Mouse (Mus musculus) hindbrain, postnatal 0 days (tissue): ENCODE results near the gene Schip1. TPM values are rescaled to one million over a fixed set of nuclear protein-coding genes. Genes with fewer than 3 reads are reported as not detected.

Source experiments
- ATAC-seq: fragments of 200-750 bp; cut with Nextera tagmentation; 2 replicates; pipeline ENCODE4 v1.8.0; 2017; ENCODE audit warnings: mild to moderate bottlenecking, moderate TSS enrichment, moderate library complexity
- DNase-seq: peaks from one replicate; pipeline ENCODE4 v3.0.0-alpha.2; 2015; ENCODE audit warnings: low spot score
- H3K27ac ChIP-seq: fragments of 300-500 bp; sonication (generic); 2 replicates; pipeline ENCODE4 v1.5.1; 2014; ENCODE audit warnings: mild to moderate bottlenecking
- H3K27me3 ChIP-seq: fragments of 300-500 bp; sonication (generic); 2 replicates; pipeline ENCODE4 v1.6.1; 2014; ENCODE audit warnings: low read length, mixed read lengths; ENCODE audit not compliant: insufficient read depth
- H3K36me3 ChIP-seq: fragments of 300-500 bp; sonication (generic); 2 replicates; pipeline ENCODE4 v1.6.1; 2014; ENCODE audit warnings: low read length, mixed read lengths; ENCODE audit not compliant: insufficient read depth
- H3K4me1 ChIP-seq: fragments of 300-500 bp; sonication (generic); 2 replicates; pipeline ENCODE4 v1.6.1; 2014; ENCODE audit warnings: antibody characterized with exemption, low read length, mixed read lengths; ENCODE audit not compliant: insufficient read depth
- H3K4me2 ChIP-seq: fragments of 300-500 bp; sonication (generic); 2 replicates; pipeline ENCODE4 v1.6.1; 2014; ENCODE audit warnings: low read depth, mild to moderate bottlenecking, low read length, moderate library complexity, mixed read lengths
- H3K4me3 ChIP-seq: fragments of 300-500 bp; sonication (generic); 2 replicates; pipeline ENCODE4 v1.5.1; 2014; ENCODE audit warnings: low read length
- H3K9ac ChIP-seq: fragments of 300-500 bp; sonication (generic); replicated peaks from 2 replicates; pipeline ENCODE4 v1.6.1; 2014; ENCODE audit warnings: mild to moderate bottlenecking, low read length, moderate library complexity, mixed read lengths
- H3K9me3 ChIP-seq: fragments of 300-500 bp; sonication (generic); 2 replicates; pipeline ENCODE4 v1.6.1; 2016; ENCODE audit warnings: low read length, mixed read lengths
- CTCF ChIP-seq: IDR thresholded peaks from 2 replicates; pipeline ENCODE4 v1.5.1; 2016; ENCODE audit warnings: antibody characterized with exemption, control low read depth, low read depth
- WGBS: fragments of 180-500 bp; shearing (Covaris S2); extraction: QIAGEN DNeasy Blood & Tissue Kit; methylation state at CpG from one replicate; pipeline ENCODE4 v1.1.7; 2014; 5-methylcytosine and 5-hydroxymethylcytosine counted together
- polyA plus RNA-seq: library from polyadenylated mRNA; unstranded; fragments of >200 nt; fragmentation: Nextera tagmentation; extraction: Ambion mirVana; gene quantifications from 2 replicates; pipeline ENCODE4 v1.2.1, GENCODE M21; 2015
- total RNA-seq: library from RNA; depleted of rRNA; stranded (reverse); fragments of >200 nt; gene quantifications from 2 replicates; pipeline ENCODE4 v1.2.3, GENCODE M21; 2014

Gene Schip1
- total and polyA plus RNA-seq, 2 experiments from 2014 or later = 94.3 to 163 TPM

DNA sequence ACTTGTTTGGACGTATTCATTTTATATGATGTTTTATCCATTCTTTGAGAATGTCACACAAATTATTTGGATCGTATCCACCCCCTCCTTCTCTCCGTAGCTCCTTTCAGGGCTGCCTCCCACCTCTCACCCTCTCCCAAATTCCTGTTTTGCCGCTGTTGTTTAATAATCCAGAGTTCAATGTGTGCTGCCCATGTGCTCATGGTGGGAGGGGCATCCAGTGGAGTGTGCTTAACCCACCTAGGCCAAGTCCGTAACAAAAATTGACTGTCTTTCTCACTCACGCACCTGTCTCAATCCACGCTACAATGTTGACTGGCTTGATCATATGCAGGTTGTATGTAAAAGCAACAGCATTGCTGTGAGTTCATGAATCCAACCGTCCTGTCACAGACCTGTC, 542.7 kb downstream of the Schip1 start:
- Histone ChIP-seq H3K27ac (no peak overlapping the region), H3K4me3 (no peak overlapping the region), H3K27me3 (no peaks in the 10 kb centered on the region), H3K4me2 (no peak overlapping the region), H3K4me1 (no peaks in the 10 kb centered on the region), H3K9me3 (no peaks in the 10 kb centered on the region), H3K9ac (no peak overlapping the region), H3K36me3 (no peaks in the 10 kb centered on the region)
- DNase-seq (no peak), ATAC-seq (no peak)
- no peak for TF ChIP-seq CTCF
- 89% methylated on average over 8 of the region's 8 CpGs for WGBS

DNA sequence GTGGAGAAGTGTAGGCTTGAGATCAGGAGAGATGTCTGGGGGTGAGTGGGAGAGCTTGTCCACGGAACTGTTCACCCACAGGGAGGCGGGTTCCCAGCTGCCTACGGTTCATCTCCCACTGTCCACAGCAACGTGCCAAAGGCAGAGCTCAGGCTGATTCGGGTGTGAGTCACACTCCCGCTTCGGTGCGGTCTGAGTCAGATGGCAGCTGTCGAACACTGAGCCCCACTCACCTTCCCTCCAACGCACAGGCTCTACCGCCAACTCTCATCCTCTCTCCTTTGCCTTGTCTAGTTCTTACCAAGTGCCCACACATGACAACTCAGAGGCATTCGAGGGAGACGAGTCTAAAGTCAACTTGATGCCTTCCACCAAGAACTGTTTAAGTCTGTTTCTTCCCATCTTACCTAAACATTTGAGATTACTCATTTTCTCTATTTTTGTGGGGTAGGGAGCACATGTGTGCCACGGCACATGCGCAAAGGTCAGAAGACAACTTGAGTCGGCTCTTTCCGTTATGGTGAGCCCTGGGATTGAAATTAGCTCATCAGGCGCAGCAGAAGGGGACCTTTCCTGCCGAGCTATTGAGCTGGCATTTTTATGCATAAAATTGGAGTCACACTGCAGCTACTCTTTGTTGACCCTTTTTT, 544.4 kb downstream of the Schip1 start:
- TF ChIP-seq CTCF = no peak
- Histone ChIP-seq H3K4me3 (no peak overlapping the region), H3K9ac (no peak overlapping the region), H3K4me2 (no peak overlapping the region), H3K27me3 (no peaks in the 10 kb centered on the region), H3K36me3 (no peaks in the 10 kb centered on the region), H3K4me1 (no peaks in the 10 kb centered on the region), H3K9me3 (no peaks in the 10 kb centered on the region), H3K27ac (no peak overlapping the region)
- WGBS = 62% methylated on average over 19 of the region's 19 CpGs
- ATAC-seq (no peak), DNase-seq (no peak)

DNA sequence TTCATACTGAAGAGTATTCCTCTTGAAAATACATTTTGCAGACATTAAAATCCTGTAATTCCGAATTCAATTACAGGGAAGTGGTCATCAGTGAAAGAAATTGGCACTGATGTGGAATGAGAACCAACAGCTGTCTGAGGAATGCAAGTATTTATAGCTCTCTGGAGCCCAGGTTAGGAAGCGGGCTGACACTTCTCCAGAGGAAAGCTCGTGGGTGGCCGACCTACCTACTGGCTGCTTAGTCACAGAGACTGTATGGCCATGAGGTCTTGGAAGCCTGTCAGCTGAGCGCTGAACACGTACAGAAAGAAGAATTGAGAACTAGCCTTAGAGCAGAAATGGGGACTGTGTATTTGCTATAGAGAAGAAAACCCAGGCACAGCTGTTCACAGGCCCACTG, 545.4 kb downstream of the Schip1 start:
- H3K36me3 ChIP-seq = no peaks in the 10 kb centered on the region
- 69% methylated on average over 6 of the region's 6 CpGs for WGBS
- no peak overlapping the region for H3K27ac ChIP-seq
- TF ChIP-seq CTCF = no peak
- H3K27me3 ChIP-seq = no peaks in the 10 kb centered on the region
- no peak for ATAC-seq
- no peaks in the 10 kb centered on the region for H3K4me1 ChIP-seq
- no peak overlapping the region for H3K4me2 ChIP-seq
- no peaks in the 10 kb centered on the region for H3K9me3 ChIP-seq
- no peak overlapping the region for H3K9ac ChIP-seq
- DNase-seq = no peak
- H3K4me3 ChIP-seq = no peak overlapping the region

DNA sequence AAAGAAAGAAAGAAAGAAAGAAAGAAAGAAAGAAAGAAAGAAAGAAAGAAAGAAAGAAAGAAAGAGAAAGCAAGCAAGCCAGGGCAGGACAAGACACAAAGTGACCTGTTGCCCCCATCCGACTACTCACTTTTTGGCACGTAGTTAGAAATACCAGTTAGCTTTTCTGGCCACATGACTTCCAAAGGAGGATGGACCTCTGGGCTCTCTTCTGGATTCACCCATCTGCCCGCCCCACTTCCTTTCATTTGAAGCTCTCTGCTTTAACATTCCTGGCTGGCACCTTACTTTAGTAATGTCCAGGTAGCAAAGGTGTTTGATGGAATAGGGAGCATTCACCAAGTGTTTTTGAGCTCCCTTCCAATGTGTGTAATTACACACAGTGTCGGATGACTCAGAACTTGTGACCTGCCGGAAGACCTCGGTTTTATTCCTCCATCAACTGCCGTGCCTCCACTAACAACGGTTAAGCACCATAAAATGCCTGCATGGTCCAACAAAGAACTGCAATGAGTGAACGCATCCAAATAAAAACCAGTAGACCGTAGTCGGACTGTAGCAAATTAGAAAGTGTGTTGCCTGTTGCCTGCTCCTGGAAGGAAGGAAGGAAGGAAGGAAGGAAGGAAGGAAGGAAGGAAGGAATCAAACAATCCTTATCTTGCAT, 546.1 kb downstream of the Schip1 start:
- no peaks in the 10 kb centered on the region for H3K36me3 ChIP-seq
- no peaks in the 10 kb centered on the region for H3K9me3 ChIP-seq
- H3K4me1 ChIP-seq = no peaks in the 10 kb centered on the region
- H3K27ac ChIP-seq = no peak overlapping the region
- no peak overlapping the region for H3K4me2 ChIP-seq
- DNase-seq (no peak), ATAC-seq (no peak)
- no peaks in the 10 kb centered on the region for H3K27me3 ChIP-seq
- WGBS = 81% methylated on average over 11 of the region's 11 CpGs
- H3K9ac ChIP-seq = no peak overlapping the region
- no peak for TF ChIP-seq CTCF
- H3K4me3 ChIP-seq = no peak overlapping the region

DNA sequence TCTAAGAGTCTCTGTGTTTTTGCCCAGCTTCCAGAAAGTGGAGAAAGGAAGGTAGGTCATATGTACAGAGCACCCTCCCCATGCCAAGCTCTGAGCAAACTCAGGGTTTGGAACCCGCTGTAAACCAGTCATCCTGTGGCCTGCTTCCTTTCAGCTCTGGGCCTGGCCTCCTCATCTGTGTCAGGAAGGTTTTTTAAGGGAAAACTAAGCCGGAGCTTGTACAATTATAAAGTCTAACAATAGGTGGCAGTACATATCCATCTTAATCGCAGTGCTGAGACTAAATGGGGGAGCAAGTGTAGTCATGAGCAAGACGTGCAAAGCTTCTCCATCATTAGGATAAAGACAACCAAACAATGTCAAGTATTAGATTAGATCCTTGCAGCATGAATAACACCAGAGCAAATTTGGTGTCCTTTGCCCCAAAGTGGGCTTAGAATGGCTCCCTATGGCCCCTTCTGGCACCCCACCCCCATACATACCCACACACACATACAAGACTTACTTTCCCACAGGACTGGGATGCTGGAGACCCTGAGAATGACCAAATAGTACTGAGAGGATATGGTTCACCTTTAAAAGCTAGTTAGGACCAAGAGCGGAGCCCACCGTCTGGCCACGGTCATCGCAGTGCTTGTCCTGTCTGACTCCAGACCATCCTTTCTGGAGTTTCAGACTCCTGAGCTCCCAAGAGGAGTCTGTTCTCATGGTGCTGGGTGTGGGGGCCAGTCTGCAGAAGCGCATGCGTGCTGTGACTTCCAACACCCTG, 550.6 kb downstream of the Schip1 start:
- Histone ChIP-seq H3K27me3 (no peaks in the 10 kb centered on the region), H3K9me3 (no peaks in the 10 kb centered on the region), H3K4me1 (no peaks in the 10 kb centered on the region), H3K4me3 (no peak overlapping the region), H3K27ac (no peak overlapping the region), H3K4me2 (no peak overlapping the region), H3K9ac (no peak overlapping the region), H3K36me3 (no peaks in the 10 kb centered on the region)
- 68% methylated on average over 10 of the region's 10 CpGs for WGBS
- DNase-seq = peak; percentile 78
- TF ChIP-seq CTCF = peak; percentile 68
- peak; percentile 48 for ATAC-seq

DNA sequence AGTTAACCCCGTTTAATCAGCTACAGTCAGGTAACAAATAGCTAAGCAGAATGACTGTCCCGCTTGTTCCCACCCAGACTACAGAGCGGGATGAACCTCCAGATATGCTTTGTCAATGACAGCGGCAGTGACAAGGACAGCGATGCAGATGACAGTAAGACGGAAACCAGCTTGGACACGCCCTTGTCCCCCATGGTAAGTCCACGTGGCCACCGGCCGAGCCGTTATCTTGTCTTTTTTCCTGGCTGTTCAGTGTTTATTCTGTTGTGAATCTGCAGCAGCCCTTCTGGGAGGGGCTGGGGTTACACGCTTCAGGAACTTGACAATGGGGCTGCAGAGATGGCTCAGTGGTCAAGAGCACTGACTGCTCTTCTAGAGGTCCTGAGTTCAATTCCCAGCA, 551.8 kb downstream of the Schip1 start:
- DNase-seq (no peak), ATAC-seq (no peak)
- Histone ChIP-seq H3K27me3 (no peaks in the 10 kb centered on the region), H3K4me2 (no peak overlapping the region), H3K4me1 (no peaks in the 10 kb centered on the region), H3K9ac (no peak overlapping the region), H3K9me3 (no peaks in the 10 kb centered on the region), H3K4me3 (no peak overlapping the region), H3K36me3 (peaks cover 3% of the 10 kb centered on the region; the same call in 1 of the 2 replicates), H3K27ac (no peak overlapping the region)
- 93% methylated on average over 12 of the region's 12 CpGs for WGBS
- no peak for TF ChIP-seq CTCF
